Mouse (Mus musculus): ENCODE measurements around the gene Krt28.

Krt28 gene

GRCm38 (mm10) chr11:99366791-99367190 lies 7.9 kb downstream of the Krt28 start:
- in situ Hi-C loops (cut with MboI, MseI): no loop called here

- in situ Hi-C loops (cut with MboI, MseI): no loop called here
These were observed 10.3 kb downstream of the Krt28 start for GRCm38 (mm10) chr11:99364412-99364811.

- in situ Hi-C loops (cut with MboI, MseI): no loop called here
These were observed 13.3 kb downstream of the Krt28 start for GRCm38 (mm10) chr11:99361423-99361822.

- in situ Hi-C loops (cut with MboI, MseI): no loop called here
These were observed 23.7 kb downstream of the Krt28 start, which contains the start of gene Krt27 for GRCm38 (mm10) chr11:99351004-99351403. Gene Krt27 (minus strand): TSS chr11:99351104.

GRCm38 (mm10) chr11:99339299-99339847 lies 35.3 kb downstream of the Krt28 start:
- in situ Hi-C loops (cut with MboI, MseI): no loop called here

GRCm38 (mm10) chr11:99337866-99338265 lies 36.8 kb downstream of the Krt28 start, which contains the start of gene Krt26:
Gene Krt26 (minus strand): TSS chr11:99337966.
- in situ Hi-C loops (cut with MboI, MseI): no loop called here

GRCm38 (mm10) chr11:99333426-99333825 lies 41.3 kb downstream of the Krt28 start:
- in situ Hi-C loops (cut with MboI, MseI): no loop called here

GRCm38 (mm10) chr11:99329655-99330054 lies 45.0 kb downstream of the Krt28 start:
- in situ Hi-C loops (cut with MboI, MseI): no loop called here

- in situ Hi-C loops (cut with MboI, MseI): no loop called here
These were observed 51.9 kb downstream of the Krt28 start, which contains the start of gene Krt25 for GRCm38 (mm10) chr11:99322851-99323250. Gene Krt25 (minus strand): TSS chr11:99322951.

- in situ Hi-C loops (cut with MboI, MseI): no loop called here
These were observed 53.6 kb downstream of the Krt28 start for GRCm38 (mm10) chr11:99321094-99321493.

GRCm38 (mm10) chr11:99319127-99319526 lies 55.6 kb downstream of the Krt28 start:
- in situ Hi-C loops (cut with MboI, MseI): no loop called here

- in situ Hi-C loops (cut with MboI, MseI): no loop called here
These were observed 58.2 kb downstream of the Krt28 start for GRCm38 (mm10) chr11:99316543-99316942.

Data from T-helper 2 cell (primary cell).